Mouse (Mus musculus): ENCODE measurements around the gene Olfr1196. TPM values are rescaled to one million over a fixed set of nuclear protein-coding genes. Genes with fewer than 3 reads are reported as not detected.
"Not testable (repeated sequence)": the region's sequence is repeated elsewhere in the genome, so short reads cannot be mapped to it uniquely, and the experiment has no call there.

Olfr1196 gene
- not detected in 2 replicates for polyA plus RNA-seq (2016; fragmentation: Nextera tagmentation; extraction: Ambion mirVana)

DNA sequence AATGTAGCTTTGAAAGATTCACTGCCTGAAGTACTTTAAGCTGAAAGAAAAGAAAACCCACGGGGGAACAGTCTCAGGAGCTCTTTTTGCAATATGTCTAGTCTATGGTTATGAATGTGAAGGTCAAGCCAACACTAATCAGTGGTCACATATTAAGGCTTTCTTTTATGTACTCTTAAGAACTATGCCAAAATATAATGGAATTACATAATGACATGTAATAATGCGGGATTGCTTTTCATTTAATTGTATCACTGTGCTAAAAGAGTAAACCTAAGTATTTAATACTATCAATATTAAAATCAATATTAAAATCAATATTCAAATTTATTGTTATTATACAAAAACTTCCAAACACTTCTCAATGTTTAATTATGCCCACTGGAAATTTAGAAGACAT is at the start of gene Olfr1196:
TSS of gene Olfr1196 (minus strand) at position 101 of the 400 bp plus-strand sequence.
- 87% methylated on average over 2 of the region's 2 CpGs for WGBS
- H3K9ac ChIP-seq: no peak within 1 kb of the TSS
- H3K27me3 ChIP-seq: no peaks in the 10 kb centered on the region
- no peak within 1 kb of the TSS for H3K4me3 ChIP-seq (replicated peaks)
- no peaks in the 10 kb centered on the region for H3K9me3 ChIP-seq
- H3K27ac ChIP-seq: no peak within 1 kb of the TSS
- no peaks in the 10 kb centered on the region for H3K36me3 ChIP-seq (replicated peaks)
- H3K4me1 ChIP-seq: no peaks in the 10 kb centered on the region
- ATAC-seq (ENCODE audit: low FRiP score): no peak
- no peak within 1 kb of the TSS for H3K4me2 ChIP-seq

DNA sequence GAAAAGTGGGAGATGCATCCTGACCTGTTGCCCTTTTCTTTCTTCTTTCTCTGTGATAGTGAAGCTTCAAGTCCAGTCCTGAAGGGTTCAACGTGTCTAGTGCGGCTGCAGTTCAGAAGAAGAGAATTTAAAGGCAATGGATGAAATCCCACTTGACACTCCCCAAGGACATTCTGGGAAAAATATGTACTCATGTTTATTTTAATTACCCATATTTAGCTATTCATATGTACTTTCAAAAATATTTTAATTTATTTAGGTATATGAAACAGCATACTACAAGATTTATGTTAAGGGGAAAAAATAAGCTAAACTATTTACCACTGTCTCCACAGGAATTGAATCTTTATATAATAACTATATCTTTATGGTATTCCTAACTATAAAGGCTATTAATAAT is 46.9 kb upstream of the Olfr1196 start, which contains the start of gene Olfr1198:
TSS of gene Olfr1198 (minus strand) at position 101 of the 400 bp plus-strand sequence.
- Histone ChIP-seq H3K36me3 (replicated peaks) (no peaks in the 10 kb centered on the region), H3K27me3 (no peaks in the 10 kb centered on the region), H3K9ac (no peak within 1 kb of the TSS), H3K9me3 (no peaks in the 10 kb centered on the region), H3K4me3 (replicated peaks) (no peak within 1 kb of the TSS), H3K4me1 (no peaks in the 10 kb centered on the region), H3K4me2 (no peak within 1 kb of the TSS), H3K27ac (no peak within 1 kb of the TSS)
- 94% methylated on average over 2 of the region's 2 CpGs for WGBS
- no peak for ATAC-seq (ENCODE audit: low FRiP score)

DNA sequence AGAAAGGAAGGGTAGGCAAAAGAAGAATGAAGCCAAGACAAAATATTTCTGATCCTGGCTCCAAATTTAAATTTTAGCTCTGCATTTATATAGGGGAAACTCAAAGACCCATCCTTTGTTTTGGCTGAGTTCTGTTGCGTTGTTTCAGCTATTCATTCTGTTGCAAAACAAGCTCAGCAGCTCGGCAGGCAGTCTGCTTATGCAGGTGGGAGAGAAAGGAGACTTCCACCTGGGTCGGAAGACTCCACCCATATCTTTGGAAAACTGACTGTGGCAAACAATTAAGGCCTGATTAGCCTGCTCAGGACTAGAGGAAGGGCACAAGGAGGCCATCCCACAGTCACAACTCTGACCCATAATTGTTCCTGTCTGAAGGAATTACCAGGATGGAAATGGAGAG is 39.0 kb upstream of the Olfr1196 start:
- no peaks in the 10 kb centered on the region for H3K36me3 ChIP-seq (replicated peaks)
- H3K27ac ChIP-seq: no peak overlapping the region
- H3K9ac ChIP-seq: no peak overlapping the region
- WGBS: 61% methylated on average over 3 of the region's 3 CpGs
- H3K4me2 ChIP-seq: no peak overlapping the region
- ATAC-seq (ENCODE audit: low FRiP score): no peak
- H3K9me3 ChIP-seq: no peaks in the 10 kb centered on the region
- H3K27me3 ChIP-seq: no peaks in the 10 kb centered on the region
- no peaks in the 10 kb centered on the region for H3K4me1 ChIP-seq
- no peak overlapping the region for H3K4me3 ChIP-seq (replicated peaks)

DNA sequence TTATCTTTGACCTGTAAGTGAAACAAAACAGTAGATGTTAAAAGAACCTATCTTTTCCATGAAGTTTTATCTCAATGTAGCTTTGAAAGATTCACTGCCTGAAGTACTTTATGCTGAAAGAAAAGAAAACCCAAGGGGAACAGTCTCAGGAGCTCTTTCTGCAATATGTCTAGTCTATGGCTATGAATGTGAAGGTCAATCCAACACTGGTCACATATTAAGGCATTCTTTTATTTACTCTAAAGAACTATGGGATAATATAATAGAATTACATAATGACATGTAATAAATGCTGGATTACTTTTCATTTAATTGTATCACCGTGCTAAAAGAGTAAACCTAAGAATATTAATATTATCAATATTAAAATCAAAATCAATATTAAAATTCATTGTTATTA is 27.9 kb upstream of the Olfr1196 start, which contains the start of gene Olfr1197:
TSS of gene Olfr1197 (minus strand) at position 101 of the 400 bp plus-strand sequence.
- H3K27me3 ChIP-seq: no peaks in the 10 kb centered on the region
- ATAC-seq (ENCODE audit: low FRiP score): no peak
- H3K9me3 ChIP-seq: no peaks in the 10 kb centered on the region
- no peak within 1 kb of the TSS for H3K4me2 ChIP-seq
- no peak within 1 kb of the TSS for H3K27ac ChIP-seq
- H3K4me3 ChIP-seq (replicated peaks): no peak within 1 kb of the TSS
- 73% methylated on average over 1 of the region's 1 CpGs for WGBS
- H3K36me3 ChIP-seq (replicated peaks): no peaks in the 10 kb centered on the region
- H3K9ac ChIP-seq: no peak within 1 kb of the TSS
- H3K4me1 ChIP-seq: no peaks in the 10 kb centered on the region

DNA sequence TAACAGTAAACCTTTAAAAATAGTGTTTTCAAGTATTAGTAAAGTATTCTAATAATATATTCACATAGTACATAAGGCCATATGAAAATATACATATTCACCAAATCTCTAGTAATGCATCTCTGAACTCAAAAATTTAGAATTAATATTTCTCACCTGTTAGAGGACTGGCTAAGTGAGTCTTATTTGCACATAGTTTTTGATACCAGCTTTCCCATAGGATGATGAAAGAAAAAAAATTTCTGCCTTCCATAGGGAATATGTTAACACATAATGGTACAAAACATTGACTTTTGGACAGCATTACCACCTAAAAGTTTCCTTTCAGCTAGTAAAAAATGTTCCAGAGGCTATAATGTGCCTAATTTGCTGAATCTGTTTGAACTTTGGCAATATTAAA is 15.3 kb downstream of the Olfr1196 start, which contains the start of gene Olfr1195:
TSS of gene Olfr1195 (minus strand) at position 101 of the 400 bp plus-strand sequence.
- ATAC-seq (ENCODE audit: low FRiP score): no peak
- no peak within 1 kb of the TSS for H3K27ac ChIP-seq
- H3K9me3 ChIP-seq: no peaks in the 10 kb centered on the region
- no peak within 1 kb of the TSS for H3K4me3 ChIP-seq (replicated peaks)
- H3K27me3 ChIP-seq: no peaks in the 10 kb centered on the region
- H3K9ac ChIP-seq: no peak within 1 kb of the TSS
- H3K4me2 ChIP-seq: no peak within 1 kb of the TSS
- no peaks in the 10 kb centered on the region for H3K36me3 ChIP-seq (replicated peaks)
- no peaks in the 10 kb centered on the region for H3K4me1 ChIP-seq

DNA sequence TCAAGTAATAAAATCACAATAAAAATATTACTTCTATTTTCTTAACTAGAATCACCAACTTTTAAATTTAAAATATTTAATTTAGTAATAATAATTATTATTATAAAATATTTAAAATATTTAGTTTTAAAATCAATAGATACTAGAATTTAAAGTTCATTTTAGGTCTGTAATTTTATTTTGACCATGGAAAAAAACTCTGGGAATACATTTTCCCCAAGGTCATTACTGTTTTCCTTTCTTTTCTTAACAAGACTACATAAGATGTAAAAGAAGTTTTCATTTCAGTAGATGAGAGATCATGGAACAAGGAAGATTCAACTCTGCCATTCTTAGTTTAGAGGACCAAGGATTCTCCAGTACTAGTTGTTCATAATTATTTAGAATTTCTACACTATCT is 29.1 kb downstream of the Olfr1196 start, which contains the start of gene Olfr1193:
TSS of gene Olfr1193 (plus strand) at position 301 of the 400 bp plus-strand sequence.
- H3K9me3 ChIP-seq; H3K4me2 ChIP-seq; H3K4me3 ChIP-seq (replicated peaks); H3K27me3 ChIP-seq; ATAC-seq (ENCODE audit: low FRiP score); H3K36me3 ChIP-seq (replicated peaks); H3K27ac ChIP-seq; H3K9ac ChIP-seq; H3K4me1 ChIP-seq: not testable (repeated sequence)

DNA sequence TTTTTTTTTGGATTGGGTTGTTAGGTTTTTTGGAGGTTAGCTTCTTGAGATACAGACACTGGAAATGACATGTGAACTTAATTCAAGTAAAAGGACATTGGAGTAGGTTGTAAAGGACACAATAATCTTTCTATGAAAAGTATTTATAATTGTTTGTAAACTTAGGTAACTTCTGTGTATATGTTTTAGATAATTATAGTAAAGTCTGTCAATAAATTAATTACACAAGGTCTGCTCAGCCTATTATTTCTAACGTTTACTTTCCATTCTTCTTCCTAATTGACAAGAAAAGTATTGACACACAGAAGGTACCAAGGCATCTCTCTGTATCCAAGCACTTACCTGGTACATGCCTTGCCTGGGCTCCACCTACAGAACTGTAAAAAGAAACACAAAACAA is 56.2 kb downstream of the Olfr1196 start, which contains the start of gene Olfr1192-ps1:
TSS of gene Olfr1192-ps1 (plus strand) at position 301 of the 400 bp plus-strand sequence.
- Histone ChIP-seq H3K27ac (no peak within 1 kb of the TSS), H3K9ac (no peak within 1 kb of the TSS), H3K36me3 (replicated peaks) (no peaks in the 10 kb centered on the region), H3K4me1 (no peaks in the 10 kb centered on the region), H3K4me2 (no peak within 1 kb of the TSS), H3K4me3 (replicated peaks) (no peak within 1 kb of the TSS), H3K27me3 (no peaks in the 10 kb centered on the region), H3K9me3 (no peaks in the 10 kb centered on the region)
- WGBS: 39% methylated on average over 1 of the region's 1 CpGs
- ATAC-seq (ENCODE audit: low FRiP score): no peak

Other genes with a start within 250 kb of the Olfr1196 start
- gene Olfr1183, start 249.7 kb downstream of the Olfr1196 start, polyA plus RNA-seq (2016; fragmentation: Nextera tagmentation; extraction: Ambion mirVana): not detected in 2 replicates
- gene Olfr1184, start 221.0 kb downstream of the Olfr1196 start, polyA plus RNA-seq (2016; fragmentation: Nextera tagmentation; extraction: Ambion mirVana): not detected in 2 replicates
- gene Olfr1185-ps1, start 211.3 kb downstream of the Olfr1196 start, polyA plus RNA-seq (2016; fragmentation: Nextera tagmentation; extraction: Ambion mirVana): not detected in 2 replicates
- not detected in 2 replicates for gene Olfr1186, start 186.0 kb downstream of the Olfr1196 start, polyA plus RNA-seq (2016; fragmentation: Nextera tagmentation; extraction: Ambion mirVana)
- not detected in 2 replicates for gene Olfr1188, start 147.7 kb downstream of the Olfr1196 start, polyA plus RNA-seq (2016; fragmentation: Nextera tagmentation; extraction: Ambion mirVana)
- not detected in 2 replicates for gene Olfr1189, start 118.1 kb downstream of the Olfr1196 start, polyA plus RNA-seq (2016; fragmentation: Nextera tagmentation; extraction: Ambion mirVana)
- not detected in 2 replicates for gene Olfr1191-ps1, start 64.1 kb downstream of the Olfr1196 start, polyA plus RNA-seq (2016; fragmentation: Nextera tagmentation; extraction: Ambion mirVana)
- not detected in 2 replicates for gene Olfr1192-ps1, start 56.1 kb downstream of the Olfr1196 start, polyA plus RNA-seq (2016; fragmentation: Nextera tagmentation; extraction: Ambion mirVana)
- not detected in 2 replicates for gene Olfr1193, start 29.0 kb downstream of the Olfr1196 start, polyA plus RNA-seq (2016; fragmentation: Nextera tagmentation; extraction: Ambion mirVana)
- not detected in 2 replicates for gene Olfr1195, start 15.4 kb downstream of the Olfr1196 start, polyA plus RNA-seq (2016; fragmentation: Nextera tagmentation; extraction: Ambion mirVana)
- not detected in 2 replicates for gene Olfr1197, start 27.8 kb upstream of the Olfr1196 start, polyA plus RNA-seq (2016; fragmentation: Nextera tagmentation; extraction: Ambion mirVana)
- gene Olfr1198, start 46.8 kb upstream of the Olfr1196 start, polyA plus RNA-seq (2016; fragmentation: Nextera tagmentation; extraction: Ambion mirVana): not detected in 2 replicates
- not detected in 2 replicates for gene Olfr1199, start 55.9 kb upstream of the Olfr1196 start, polyA plus RNA-seq (2016; fragmentation: Nextera tagmentation; extraction: Ambion mirVana)
- gene Olfr1200, start 65.9 kb upstream of the Olfr1196 start, polyA plus RNA-seq (2016; fragmentation: Nextera tagmentation; extraction: Ambion mirVana): not detected in 2 replicates
- not detected in 2 replicates for gene Olfr1201, start 88.4 kb upstream of the Olfr1196 start, polyA plus RNA-seq (2016; fragmentation: Nextera tagmentation; extraction: Ambion mirVana)
- not detected in 2 replicates for gene Olfr1202, start 109.9 kb upstream of the Olfr1196 start, polyA plus RNA-seq (2016; fragmentation: Nextera tagmentation; extraction: Ambion mirVana)
- not detected in 2 replicates for gene Olfr1205, start 125.1 kb upstream of the Olfr1196 start, polyA plus RNA-seq (2016; fragmentation: Nextera tagmentation; extraction: Ambion mirVana)
- gene Olfr1204, start 144.7 kb upstream of the Olfr1196 start, polyA plus RNA-seq (2016; fragmentation: Nextera tagmentation; extraction: Ambion mirVana): not detected in 2 replicates
- gene Olfr1206, start 158.6 kb upstream of the Olfr1196 start, polyA plus RNA-seq (2016; fragmentation: Nextera tagmentation; extraction: Ambion mirVana): not detected in 2 replicates
- gene Olfr1208, start 197.7 kb upstream of the Olfr1196 start, polyA plus RNA-seq (2016; fragmentation: Nextera tagmentation; extraction: Ambion mirVana): not detected in 2 replicates
- gene Olfr1209, start 210.6 kb upstream of the Olfr1196 start, polyA plus RNA-seq (2016; fragmentation: Nextera tagmentation; extraction: Ambion mirVana): not detected in 2 replicates
- not detected in 2 replicates for gene Olfr1211, start 233.5 kb upstream of the Olfr1196 start, polyA plus RNA-seq (2016; fragmentation: Nextera tagmentation; extraction: Ambion mirVana)
- gene Olfr1212, start 249.4 kb upstream of the Olfr1196 start, polyA plus RNA-seq (2016; fragmentation: Nextera tagmentation; extraction: Ambion mirVana): not detected in 2 replicates